9 mouse cellular contexts compared by ENCODE assay signal in genomic region chr10:70060021-70060688, GRCm38 (mm10). TPM values are rescaled to one million over a fixed set of nuclear protein-coding genes. Genes with fewer than 3 reads are reported as not detected.
A peak's percentile ranks its signal among the peaks of the same experiment; 100 is the strongest.
DNase-seq lines count a peak whose midpoint lies in the region; ATAC-seq and TF ChIP-seq lines count a peak whose summit lies in the region.
"Had no signal": no experiment of that assay in that cellular context is flagged by ENCODE, and none has a peak within 500 bp of the region (broad histone marks: within the 10 kb centered on the region; RNA-seq: fewer than 3 reads in every experiment).

No protein-coding gene starts in this region.

- ATAC-seq in hindbrain, postnatal 0 days: peak; percentile 69

- WGBS in hindbrain, postnatal 0 days: 50% methylated on average over 19 of the region's 19 CpGs

- no peaks in the 10 kb centered on the region for H3K27me3 ChIP-seq in hindbrain, postnatal 0 days (ENCODE audit: insufficient read depth, low read length)

- H3K9me3 ChIP-seq in hindbrain, postnatal 0 days (ENCODE audit: low read length): no peaks in the 10 kb centered on the region
- H3K9me3 ChIP-seq: embryonic facial prominence, embryonic 13.5 days had no signal

- H3K4me3 ChIP-seq in hindbrain, postnatal 0 days (ENCODE audit: low read length): no peak overlapping the region
- H3K4me3 ChIP-seq: embryonic facial prominence, embryonic 13.5 days had no signal

- no peak overlapping the region for H3K27ac ChIP-seq in hindbrain, postnatal 0 days
- H3K27ac ChIP-seq: embryonic facial prominence, embryonic 13.5 days had no signal

- no peaks in the 10 kb centered on the region for H3K4me1 ChIP-seq in hindbrain, postnatal 0 days (ENCODE audit: insufficient read depth, low read length)

- no peaks in the 10 kb centered on the region for H3K36me3 ChIP-seq in hindbrain, postnatal 0 days (ENCODE audit: insufficient read depth, low read length)
- H3K36me3 ChIP-seq: embryonic facial prominence, embryonic 13.5 days had no signal

- no peak overlapping the region for H3K9ac ChIP-seq in hindbrain, postnatal 0 days (replicated peaks; ENCODE audit: low read length)
- H3K9ac ChIP-seq: embryonic facial prominence, embryonic 13.5 days had no signal

- H3K4me2 ChIP-seq in hindbrain, postnatal 0 days (ENCODE audit: low read depth, low read length): peak overlapping the region; percentile 35
- H3K4me2 ChIP-seq: embryonic facial prominence, embryonic 13.5 days had no signal

- TF ChIP-seq CTCF in hindbrain, postnatal 0 days (IDR thresholded peaks at IDR 0.05; ENCODE audit: low read depth): no peak

- DNase-seq in heart, adult 18-20 months: peak; percentile 10
- DNase-seq in heart, adult 8-10 months (ENCODE audit: low spot score): no peak
- DNase-seq in MN1 (ENCODE audit: low spot score): peak; percentile 10
- peak; percentile 59 for DNase-seq in hindbrain, postnatal 0 days (ENCODE audit: low spot score)
- peak; percentile 38 to 57 for DNase-seq in layer of hippocampus, postnatal 36 days
- peak; percentile 24 for DNase-seq in right cerebral cortex, postnatal 4 days
- DNase-seq in yolk sac, embryonic 10.5 days (ENCODE audit: low spot score): no peak
- no peak for DNase-seq in Muller cell, postnatal 12 days (ENCODE audit: inconsistent ontology term)

RNA-seq across cellular contexts. Expression of gene Ccdc6, which starts 36.8 kb away (rescaled TPM):
- 10 to 100 TPM; 27.9 to 28.6 TPM for total RNA-seq in heart, adult 18-20 months (2021)
- total RNA-seq in heart, adult 8-10 months (2022): 10 to 100 TPM; 23.3 to 28.6 (median 24.9) TPM
- 28.0 and 29.7 TPM in 2 replicates for total RNA-seq in hindbrain, postnatal 0 days (2014; rRNA removed)
- 22.6 and 22.9 TPM in 2 replicates for polyA plus RNA-seq in hindbrain, postnatal 0 days (2015; fragmentation: Nextera tagmentation; extraction: Ambion mirVana)
- total RNA-seq in layer of hippocampus, postnatal 36 days (2021): 10 to 100 TPM; 66.5 to 69.0 TPM

Comparison
In these comparisons a context has a peak if more than half of its experiments do, and no peak if none do; other contexts are left out.
1. DNase-seq: peak in heart, adult 18-20 months (2 of 2), MN1 (single experiment), hindbrain, postnatal 0 days (single experiment), layer of hippocampus, postnatal 36 days (2 of 2) and right cerebral cortex, postnatal 4 days (single experiment); none in heart, adult 8-10 months (single experiment), yolk sac, embryonic 10.5 days (single experiment) and Muller cell, postnatal 12 days (single experiment).